Mouse (Mus musculus): Measurements from ENCODE around the gene Tollip. TPM values are rescaled to one million over a fixed set of nuclear protein-coding genes. Genes with fewer than 3 reads are reported as not detected.

Gene Tollip
- polyA plus RNA-seq (2014; fragmentation: Nextera tagmentation; extraction: Ambion mirVana): 55.5 and 56.4 TPM in 2 replicates

- DNase-seq (ENCODE audit: low spot score, missing footprints) (no peak), ATAC-seq (ENCODE audit: low FRiP score) (no peak)
- H3K27ac ChIP-seq (ENCODE audit: low read depth, low read length): no peak within 1 kb of the TSS
- WGBS: 83% methylated on average over 2 of the region's 2 CpGs
- no peaks in the 10 kb centered on the region for H3K9me3 ChIP-seq (ENCODE audit: control insufficient read depth, low read length)
- H3K4me1 ChIP-seq (ENCODE audit: control insufficient read depth, insufficient read depth, low read length): no peaks in the 10 kb centered on the region
- no peaks in the 10 kb centered on the region for H3K27me3 ChIP-seq (ENCODE audit: control insufficient read depth, insufficient read depth, low read length)
- no peaks in the 10 kb centered on the region for H3K36me3 ChIP-seq (ENCODE audit: control insufficient read depth, insufficient read depth, low read length)
- no peak within 1 kb of the TSS for H3K4me2 ChIP-seq
- no peak within 1 kb of the TSS for H3K9ac ChIP-seq (ENCODE audit: low read length)
- no peak within 1 kb of the TSS for H3K4me3 ChIP-seq (ENCODE audit: low read depth, low read length)
Observed at GRCm38 (mm10) chr7:141918407-141918806, at the start of gene Tollip. Tollip (minus strand) TSS chr7:141918507.

GRCm38 (mm10) chr7:141966281-141966680 is 48.0 kb upstream of the Tollip start:
- DNase-seq (ENCODE audit: low spot score, missing footprints) (no peak), ATAC-seq (ENCODE audit: low FRiP score) (no peak)
- H3K27me3 ChIP-seq (ENCODE audit: control insufficient read depth, insufficient read depth, low read length): no peaks in the 10 kb centered on the region
- no peak overlapping the region for H3K4me3 ChIP-seq (ENCODE audit: low read depth, low read length)
- no peak overlapping the region for H3K27ac ChIP-seq (ENCODE audit: low read depth, low read length)
- H3K9me3 ChIP-seq (ENCODE audit: control insufficient read depth, low read length): no peaks in the 10 kb centered on the region
- H3K36me3 ChIP-seq (ENCODE audit: control insufficient read depth, insufficient read depth, low read length): no peaks in the 10 kb centered on the region
- 83% methylated on average over 2 of the region's 2 CpGs for WGBS
- H3K9ac ChIP-seq (ENCODE audit: low read length): no peak overlapping the region
- H3K4me1 ChIP-seq (ENCODE audit: control insufficient read depth, insufficient read depth, low read length): peaks cover 33% of the 10 kb centered on the region
- H3K4me2 ChIP-seq: no peak overlapping the region

- ATAC-seq (ENCODE audit: low FRiP score): no peak
- Histone ChIP-seq H3K9me3 (ENCODE audit: control insufficient read depth, low read length) (no peaks in the 10 kb centered on the region), H3K4me3 (ENCODE audit: low read depth, low read length) (no peak overlapping the region), H3K4me2 (no peak overlapping the region), H3K27me3 (ENCODE audit: control insufficient read depth, insufficient read depth, low read length) (no peaks in the 10 kb centered on the region), H3K9ac (ENCODE audit: low read length) (no peak overlapping the region), H3K36me3 (ENCODE audit: control insufficient read depth, insufficient read depth, low read length) (no peaks in the 10 kb centered on the region), H3K27ac (ENCODE audit: low read depth, low read length) (no peak overlapping the region), H3K4me1 (ENCODE audit: control insufficient read depth, insufficient read depth, low read length) (peaks cover 22% of the 10 kb centered on the region)
- 95% methylated on average over 3 of the region's 3 CpGs for WGBS
- DNase-seq (ENCODE audit: low spot score, missing footprints): peak; percentile 78
Observed at GRCm38 (mm10) chr7:141962521-141962920, 44.2 kb upstream of the Tollip start.

- peaks cover 20% of the 10 kb centered on the region for H3K4me1 ChIP-seq (ENCODE audit: control insufficient read depth, insufficient read depth, low read length)
- WGBS: 92% methylated on average over 3 of the region's 3 CpGs
- H3K9ac ChIP-seq (ENCODE audit: low read length): no peak overlapping the region
- H3K27ac ChIP-seq (ENCODE audit: low read depth, low read length): no peak overlapping the region
- DNase-seq (ENCODE audit: low spot score, missing footprints) (no peak), ATAC-seq (ENCODE audit: low FRiP score) (no peak)
- no peaks in the 10 kb centered on the region for H3K27me3 ChIP-seq (ENCODE audit: control insufficient read depth, insufficient read depth, low read length)
- H3K4me2 ChIP-seq: no peak overlapping the region
- H3K36me3 ChIP-seq (ENCODE audit: control insufficient read depth, insufficient read depth, low read length): no peaks in the 10 kb centered on the region
- no peak overlapping the region for H3K4me3 ChIP-seq (ENCODE audit: low read depth, low read length)
- no peaks in the 10 kb centered on the region for H3K9me3 ChIP-seq (ENCODE audit: control insufficient read depth, low read length)
Observed at GRCm38 (mm10) chr7:141961491-141961890, 43.2 kb upstream of the Tollip start.

- WGBS: 91% methylated on average over 2 of the region's 2 CpGs
- H3K9ac ChIP-seq (ENCODE audit: low read length): no peak overlapping the region
- ATAC-seq (ENCODE audit: low FRiP score): no peak
- H3K9me3 ChIP-seq (ENCODE audit: control insufficient read depth, low read length): no peaks in the 10 kb centered on the region
- H3K4me3 ChIP-seq (ENCODE audit: low read depth, low read length): no peak overlapping the region
- DNase-seq (ENCODE audit: low spot score, missing footprints): no peak
- H3K4me1 ChIP-seq (ENCODE audit: control insufficient read depth, insufficient read depth, low read length): peaks cover 20% of the 10 kb centered on the region
- H3K27ac ChIP-seq (ENCODE audit: low read depth, low read length): no peak overlapping the region
- no peak overlapping the region for H3K4me2 ChIP-seq
- H3K36me3 ChIP-seq (ENCODE audit: control insufficient read depth, insufficient read depth, low read length): no peaks in the 10 kb centered on the region
- H3K27me3 ChIP-seq (ENCODE audit: control insufficient read depth, insufficient read depth, low read length): no peaks in the 10 kb centered on the region
Observed at GRCm38 (mm10) chr7:141960926-141961325, 42.6 kb upstream of the Tollip start.

- no peaks in the 10 kb centered on the region for H3K36me3 ChIP-seq (ENCODE audit: control insufficient read depth, insufficient read depth, low read length)
- H3K4me1 ChIP-seq (ENCODE audit: control insufficient read depth, insufficient read depth, low read length): peaks cover 31% of the 10 kb centered on the region
- no peak overlapping the region for H3K9ac ChIP-seq (ENCODE audit: low read length)
- H3K4me3 ChIP-seq (ENCODE audit: low read depth, low read length): no peak overlapping the region
- ATAC-seq (ENCODE audit: low FRiP score): no peak
- H3K27me3 ChIP-seq (ENCODE audit: control insufficient read depth, insufficient read depth, low read length): no peaks in the 10 kb centered on the region
- H3K9me3 ChIP-seq (ENCODE audit: control insufficient read depth, low read length): no peaks in the 10 kb centered on the region
- H3K27ac ChIP-seq (ENCODE audit: low read depth, low read length): no peak overlapping the region
- 81% methylated on average over 1 of the region's 1 CpGs for WGBS
- no peak overlapping the region for H3K4me2 ChIP-seq
- DNase-seq (ENCODE audit: low spot score, missing footprints): no peak
Observed at GRCm38 (mm10) chr7:141959133-141959532, 40.8 kb upstream of the Tollip start.

- ATAC-seq (ENCODE audit: low FRiP score): no peak
- Histone ChIP-seq H3K27ac (ENCODE audit: low read depth, low read length) (no peak overlapping the region), H3K4me2 (no peak overlapping the region), H3K4me3 (ENCODE audit: low read depth, low read length) (no peak overlapping the region), H3K27me3 (ENCODE audit: control insufficient read depth, insufficient read depth, low read length) (no peaks in the 10 kb centered on the region), H3K9me3 (ENCODE audit: control insufficient read depth, low read length) (no peaks in the 10 kb centered on the region), H3K36me3 (ENCODE audit: control insufficient read depth, insufficient read depth, low read length) (no peaks in the 10 kb centered on the region; the same call in 1 of the 2 replicates), H3K9ac (ENCODE audit: low read length) (no peak overlapping the region), H3K4me1 (ENCODE audit: control insufficient read depth, insufficient read depth, low read length) (peaks cover 35% of the 10 kb centered on the region)
- no peak for DNase-seq (ENCODE audit: low spot score, missing footprints)
- WGBS: 86% methylated on average over 2 of the region's 2 CpGs
Observed at GRCm38 (mm10) chr7:141958211-141958610, 39.9 kb upstream of the Tollip start.

- no peaks in the 10 kb centered on the region for H3K9me3 ChIP-seq (ENCODE audit: control insufficient read depth, low read length)
- no peak overlapping the region for H3K27ac ChIP-seq (ENCODE audit: low read depth, low read length)
- 83% methylated on average over 4 of the region's 4 CpGs for WGBS
Observed at GRCm38 (mm10) chr7:141957524-141958051, 39.3 kb upstream of the Tollip start.

GRCm38 (mm10) chr7:141956174-141956566 is 37.9 kb upstream of the Tollip start:
- Histone ChIP-seq H3K4me2 (no peak overlapping the region), H3K36me3 (ENCODE audit: control insufficient read depth, insufficient read depth, low read length) (peaks cover 8% of the 10 kb centered on the region), H3K27me3 (ENCODE audit: control insufficient read depth, insufficient read depth, low read length) (no peaks in the 10 kb centered on the region), H3K9me3 (ENCODE audit: control insufficient read depth, low read length) (no peaks in the 10 kb centered on the region), H3K9ac (ENCODE audit: low read length) (no peak overlapping the region), H3K4me3 (ENCODE audit: low read depth, low read length) (no peak overlapping the region), H3K27ac (ENCODE audit: low read depth, low read length) (no peak overlapping the region), H3K4me1 (ENCODE audit: control insufficient read depth, insufficient read depth, low read length) (peaks cover 24% of the 10 kb centered on the region)
- DNase-seq (ENCODE audit: low spot score, missing footprints) (peak; percentile 54), ATAC-seq (ENCODE audit: low FRiP score) (no peak)
- WGBS: 81% methylated on average over 8 of the region's 8 CpGs

More at GRCm38 (mm10) chr7:141957524-141958051, 39.3 kb upstream of the Tollip start:
- DNase-seq (ENCODE audit: low spot score, missing footprints) (no peak), ATAC-seq (ENCODE audit: low FRiP score) (no peak)
- Histone ChIP-seq H3K36me3 (ENCODE audit: control insufficient read depth, insufficient read depth, low read length) (no peaks in the 10 kb centered on the region; the same call in none of the 2 replicates), H3K4me1 (ENCODE audit: control insufficient read depth, insufficient read depth, low read length) (peaks cover 30% of the 10 kb centered on the region), H3K4me3 (ENCODE audit: low read depth, low read length) (no peak overlapping the region), H3K27me3 (ENCODE audit: control insufficient read depth, insufficient read depth, low read length) (no peaks in the 10 kb centered on the region), H3K9ac (ENCODE audit: low read length) (no peak overlapping the region), H3K4me2 (no peak overlapping the region)
